Mouse (Mus musculus) heart, embryonic 11.5 days (tissue): ENCODE measurements at regions not wholly inside any gene's neighbourhood (a gene's known extent, or its start where the extent isn't known, plus 50 kb on each side); places are given as distances from the start of the nearest gene placed in this dataset.

Experiments
- ATAC-seq: fragments of 200-750 bp; cut with Nextera tagmentation; replicated peaks from 2 replicates; pipeline ENCODE4 v1.8.0; 2017; ENCODE audit warnings: moderate library complexity; ENCODE audit not compliant: insufficient number of reproducible peaks, low FRiP score, low TSS enrichment
- H3K27ac ChIP-seq: fragments of 300-500 bp; sonication (generic); 2 replicates; pipeline ENCODE4 v1.5.1; 2014; ENCODE audit warnings: mild to moderate bottlenecking, low read depth, low read length
- H3K27me3 ChIP-seq: fragments of 300-500 bp; sonication (generic); 2 replicates; pipeline ENCODE4 v1.6.1; 2014; ENCODE audit warnings: mild to moderate bottlenecking, low read length, mixed read lengths; ENCODE audit not compliant: control insufficient read depth, insufficient read depth
- H3K36me3 ChIP-seq: fragments of 300-500 bp; sonication (generic); 2 replicates; pipeline ENCODE4 v1.6.1; 2014; ENCODE audit warnings: mild to moderate bottlenecking, low read length, moderate library complexity, mixed read lengths; ENCODE audit not compliant: control insufficient read depth, insufficient read depth
- H3K4me1 ChIP-seq: fragments of 300-500 bp; sonication (generic); 2 replicates; pipeline ENCODE4 v1.6.1; 2014; ENCODE audit warnings: low read length; ENCODE audit not compliant: control insufficient read depth, insufficient read depth
- H3K4me2 ChIP-seq: fragments of 300-500 bp; sonication (generic); 2 replicates; pipeline ENCODE4 v1.6.1; 2014; ENCODE audit warnings: mild to moderate bottlenecking, moderate library complexity
- H3K4me3 ChIP-seq: fragments of 300-500 bp; sonication (generic); 2 replicates; pipeline ENCODE4 v1.5.1; 2014; ENCODE audit warnings: low read depth, low read length
- H3K9ac ChIP-seq: fragments of 300-500 bp; sonication (generic); 2 replicates; pipeline ENCODE4 v1.6.1; 2014; ENCODE audit warnings: mild to moderate bottlenecking, low read depth, low read length, moderate library complexity
- H3K9me3 ChIP-seq: fragments of 300-500 bp; sonication (generic); replicated peaks from 2 replicates; pipeline ENCODE4 v1.6.1; 2016; ENCODE audit warnings: low read length; ENCODE audit not compliant: control insufficient read depth
- WGBS: fragments of 180-500 bp; shearing (Covaris S2); extraction: QIAGEN DNeasy Blood & Tissue Kit; methylation state at CpG from one replicate; pipeline ENCODE4 v1.1.7; 2014; ENCODE audit not compliant: insufficient replicate concordance; 5-methylcytosine and 5-hydroxymethylcytosine counted together

DNA sequence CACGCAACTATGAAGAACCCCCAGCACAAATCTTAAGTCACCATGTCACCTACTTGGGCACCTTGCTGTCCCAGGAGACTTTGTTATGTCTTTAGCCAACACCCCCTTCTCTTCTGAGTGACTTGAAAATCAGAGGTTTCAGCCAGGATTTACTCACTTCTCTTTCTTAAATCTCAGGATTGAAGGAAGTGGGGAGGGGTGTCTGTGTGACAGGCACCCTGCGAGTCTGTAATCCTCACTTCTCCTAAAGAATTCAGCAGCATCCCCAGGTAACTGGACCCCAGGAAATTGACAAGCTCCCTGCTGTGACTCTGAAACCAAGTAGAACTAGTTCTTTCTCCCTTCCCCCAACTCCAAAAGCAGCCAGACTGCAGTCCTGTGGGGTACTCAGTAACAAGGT is 421.4 kb downstream of the Atp23 start:
- no peak overlapping the region for H3K27ac ChIP-seq

DNA sequence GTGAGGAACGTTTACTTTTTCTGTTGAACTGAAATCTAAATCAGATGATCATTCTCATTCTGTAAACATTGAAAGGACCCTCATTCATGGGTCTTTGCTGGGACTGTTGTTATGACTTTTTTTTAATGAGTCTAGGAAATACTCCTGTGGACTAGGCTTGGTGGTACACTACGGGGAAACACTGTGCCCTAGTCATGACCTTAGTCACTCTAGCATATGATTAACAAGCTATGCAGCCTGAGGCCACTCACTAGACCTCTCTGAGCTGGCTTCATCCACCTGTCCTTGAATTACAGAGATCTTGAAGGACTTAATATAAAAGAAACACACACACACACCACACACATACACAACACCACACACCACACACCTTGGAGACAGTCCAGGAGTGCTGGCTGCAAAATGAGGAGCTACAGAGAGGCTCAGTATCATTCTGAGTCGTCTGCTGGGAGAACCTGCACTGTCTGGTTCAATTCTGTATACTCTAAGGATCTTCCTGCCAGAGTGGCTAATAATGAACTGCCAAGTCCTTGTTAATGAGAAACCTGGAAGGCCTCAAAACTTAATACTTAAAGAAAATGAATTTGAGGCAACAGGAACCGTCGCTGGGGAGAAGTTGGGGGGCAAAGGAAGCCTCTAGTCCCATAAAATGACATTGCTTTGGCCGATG is 428.0 kb downstream of the Atp23 start:
- WGBS = 65% methylated on average over 6 of the region's 6 CpGs
- Histone ChIP-seq H3K9me3 (no peaks in the 10 kb centered on the region), H3K27me3 (no peaks in the 10 kb centered on the region), H3K36me3 (no peaks in the 10 kb centered on the region), H3K4me1 (no peaks in the 10 kb centered on the region), H3K27ac (no peak overlapping the region), H3K9ac (no peak overlapping the region), H3K4me2 (no peak overlapping the region), H3K4me3 (no peak overlapping the region)
- no peak for ATAC-seq

More for the DNA sequence above, 421.4 kb downstream of the Atp23 start:
- H3K27me3 ChIP-seq = no peaks in the 10 kb centered on the region
- no peak overlapping the region for H3K4me2 ChIP-seq
- no peak overlapping the region for H3K4me3 ChIP-seq
- ATAC-seq = no peak
- H3K4me1 ChIP-seq = no peaks in the 10 kb centered on the region
- WGBS = 49% methylated on average over 2 of the region's 2 CpGs
- H3K9me3 ChIP-seq = no peaks in the 10 kb centered on the region
- no peaks in the 10 kb centered on the region for H3K36me3 ChIP-seq
- no peak overlapping the region for H3K9ac ChIP-seq

DNA sequence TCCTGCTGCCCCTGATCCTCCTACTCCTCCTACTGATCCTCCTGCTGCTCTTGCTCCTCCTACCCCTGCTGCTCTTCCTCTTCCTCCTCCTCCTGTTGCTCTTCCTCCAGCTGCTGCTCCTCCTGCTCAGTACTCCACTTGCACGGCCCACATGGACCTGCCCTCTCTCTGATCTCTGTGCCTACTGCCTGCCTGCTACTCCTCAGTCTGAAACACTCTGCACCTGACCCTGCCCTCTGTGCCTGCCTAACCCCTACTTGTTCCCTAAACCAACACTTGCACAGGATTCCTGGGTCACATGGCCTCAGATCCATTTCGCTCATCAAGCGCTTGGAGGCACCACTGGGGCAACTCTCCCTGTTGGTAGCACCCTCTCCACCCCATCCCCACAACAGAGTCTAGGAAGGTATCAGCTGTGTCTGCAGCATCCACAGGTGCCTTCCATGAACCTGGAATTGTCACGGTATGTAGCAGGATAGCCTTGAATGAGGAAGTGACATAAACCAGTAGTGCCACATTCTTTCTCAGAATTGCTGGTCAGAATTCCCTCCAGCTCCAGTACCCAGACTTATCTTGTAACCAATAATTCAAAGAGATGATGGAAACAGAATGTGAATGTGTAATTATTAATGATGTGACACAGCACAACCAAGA is 430.2 kb downstream of the Atp23 start:
- Histone ChIP-seq H3K4me1 (no peaks in the 10 kb centered on the region), H3K27me3 (no peaks in the 10 kb centered on the region), H3K9me3 (no peaks in the 10 kb centered on the region), H3K4me3 (no peak overlapping the region), H3K4me2 (no peak overlapping the region), H3K9ac (no peak overlapping the region), H3K36me3 (no peaks in the 10 kb centered on the region), H3K27ac (no peak overlapping the region)
- ATAC-seq = no peak
- 65% methylated on average over 4 of the region's 4 CpGs for WGBS

DNA sequence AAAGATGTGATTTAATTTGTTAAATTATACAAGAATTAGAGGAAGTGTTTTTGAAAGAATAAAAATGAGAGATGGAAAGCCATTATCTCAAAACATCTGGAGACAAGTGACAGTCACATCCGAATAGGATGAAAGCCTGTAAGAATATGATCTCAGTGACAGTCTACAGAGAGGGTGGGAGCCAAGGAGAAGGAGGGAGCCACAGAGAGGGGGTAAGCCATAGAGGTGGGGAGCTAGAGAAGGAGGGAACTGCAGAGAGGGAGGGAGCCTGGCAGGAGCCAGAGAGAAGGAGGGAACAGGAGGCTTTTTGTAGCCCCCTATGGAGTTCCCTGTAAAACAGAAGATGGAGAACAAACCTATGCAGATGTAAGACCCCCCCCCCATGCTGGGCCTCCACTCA is 438.4 kb downstream of the Atp23 start:
- WGBS = 73% methylated on average over 1 of the region's 1 CpGs
- H3K4me2 ChIP-seq = no peak overlapping the region
- 0 out of 2 replicates have a peak, but pooled peaks cover 2% of the 10 kb centered on the region for H3K9me3 ChIP-seq
- no peaks in the 10 kb centered on the region for H3K27me3 ChIP-seq
- H3K36me3 ChIP-seq = no peaks in the 10 kb centered on the region
- H3K4me1 ChIP-seq = no peaks in the 10 kb centered on the region
- ATAC-seq = no peak
- H3K27ac ChIP-seq = no peak overlapping the region
- no peak overlapping the region for H3K9ac ChIP-seq
- H3K4me3 ChIP-seq = no peak overlapping the region

DNA sequence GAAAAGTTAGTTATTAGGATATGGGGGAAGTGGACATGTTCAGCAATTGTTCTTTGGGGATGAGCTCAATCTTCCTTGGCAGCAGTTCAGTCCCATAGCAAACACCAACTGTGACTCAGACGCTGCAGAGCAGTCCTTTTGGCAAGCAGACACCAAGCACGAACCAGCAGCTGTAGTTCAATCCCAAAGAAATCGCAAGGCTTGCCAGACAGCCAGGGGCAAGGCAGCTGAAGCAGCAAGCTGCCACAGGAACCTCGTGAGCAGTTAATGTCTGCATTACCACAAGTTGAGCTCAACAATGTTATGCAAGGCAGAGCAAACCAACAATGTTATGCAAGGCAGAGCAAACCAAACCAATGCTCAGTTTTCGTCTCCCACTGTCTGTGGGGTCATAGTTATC is 442.6 kb downstream of the Atp23 start:
- ATAC-seq = no peak
- H3K27ac ChIP-seq = no peak overlapping the region
- no peaks in the 10 kb centered on the region for H3K4me1 ChIP-seq
- no peak overlapping the region for H3K4me2 ChIP-seq
- no peak overlapping the region for H3K9ac ChIP-seq
- H3K36me3 ChIP-seq = no peaks in the 10 kb centered on the region
- 0 out of 2 replicates have a peak, but pooled peaks cover 2% of the 10 kb centered on the region for H3K9me3 ChIP-seq
- H3K4me3 ChIP-seq = no peak overlapping the region
- H3K27me3 ChIP-seq = no peaks in the 10 kb centered on the region
- WGBS = 74% methylated on average over 5 of the region's 5 CpGs

DNA sequence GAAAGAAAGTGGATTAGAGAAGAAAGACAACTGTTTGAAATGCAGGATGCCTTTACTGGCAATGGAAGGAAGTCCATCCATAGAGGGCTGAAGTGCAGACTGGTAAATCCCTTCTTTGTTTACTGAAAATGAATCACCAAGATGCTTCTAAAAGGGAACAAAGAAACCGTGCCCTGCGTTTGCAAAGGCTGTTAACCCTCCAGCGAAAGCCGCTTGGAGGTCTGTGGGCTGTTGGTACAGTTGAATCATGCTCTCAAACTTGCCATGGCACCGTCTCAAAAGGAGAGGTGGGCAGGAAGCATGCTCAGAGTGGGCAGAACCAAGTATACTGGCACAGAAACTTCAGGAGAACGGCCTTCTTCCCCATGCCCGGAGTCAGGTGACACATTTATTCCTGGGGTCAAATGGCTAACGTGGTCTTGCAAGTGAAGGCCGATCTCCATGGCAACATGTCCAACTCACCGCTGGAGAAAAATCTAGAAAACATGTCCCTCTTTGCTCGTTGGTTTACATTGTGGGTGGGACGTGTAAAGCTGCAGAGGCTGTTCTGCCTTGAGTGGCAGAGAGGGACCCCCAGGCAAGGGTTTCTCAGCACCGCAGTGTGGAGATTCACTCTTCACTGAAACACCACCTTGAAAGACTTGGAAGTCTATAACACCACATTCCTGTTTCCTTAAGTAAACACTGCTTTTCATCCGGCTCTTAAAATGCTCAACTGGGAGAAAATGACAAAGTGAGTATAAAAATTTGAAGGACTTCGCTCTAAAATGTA is 448.2 kb downstream of the Atp23 start:
- H3K4me2 ChIP-seq = no peak overlapping the region
- H3K9ac ChIP-seq = no peak overlapping the region
- H3K27ac ChIP-seq = no peak overlapping the region
- no peaks in the 10 kb centered on the region for H3K36me3 ChIP-seq
- ATAC-seq = no peak
- H3K4me3 ChIP-seq = no peak overlapping the region
- WGBS = 79% methylated on average over 15 of the region's 15 CpGs
- H3K27me3 ChIP-seq = no peaks in the 10 kb centered on the region
- H3K9me3 ChIP-seq = no peaks in the 10 kb centered on the region
- no peaks in the 10 kb centered on the region for H3K4me1 ChIP-seq

DNA sequence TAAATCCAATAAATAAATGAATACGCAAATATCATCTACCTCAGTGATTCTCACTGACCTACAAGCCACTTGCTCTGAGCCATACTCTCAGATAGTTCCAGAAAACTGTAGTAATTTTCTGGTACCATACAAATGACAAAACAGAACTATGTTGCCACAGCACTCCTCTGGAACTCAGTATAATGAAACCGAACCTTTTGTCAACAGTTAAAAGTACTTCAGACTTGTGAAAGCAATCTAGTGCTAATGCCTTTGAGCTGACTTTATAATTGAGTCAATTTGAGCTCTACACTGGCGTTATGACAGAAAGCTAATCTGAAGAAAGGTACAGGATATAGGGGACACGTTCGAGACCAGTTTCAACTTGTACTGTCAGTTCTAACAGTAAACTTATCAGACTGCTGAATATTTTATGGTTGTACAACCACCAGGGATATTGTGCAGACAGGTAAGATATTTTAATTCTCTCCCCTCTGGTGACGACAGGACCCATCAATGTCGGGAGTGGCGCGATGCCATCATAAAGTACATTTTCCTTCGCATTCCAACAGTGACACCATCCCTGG is 449.0 kb downstream of the Atp23 start:
- no peaks in the 10 kb centered on the region for H3K36me3 ChIP-seq
- H3K4me2 ChIP-seq = no peak overlapping the region
- H3K4me1 ChIP-seq = no peaks in the 10 kb centered on the region
- H3K27me3 ChIP-seq = no peaks in the 10 kb centered on the region
- WGBS = 88% methylated on average over 10 of the region's 10 CpGs
- no peak overlapping the region for H3K9ac ChIP-seq
- H3K27ac ChIP-seq = no peak overlapping the region
- no peaks in the 10 kb centered on the region for H3K9me3 ChIP-seq
- ATAC-seq = no peak
- H3K4me3 ChIP-seq = no peak overlapping the region

DNA sequence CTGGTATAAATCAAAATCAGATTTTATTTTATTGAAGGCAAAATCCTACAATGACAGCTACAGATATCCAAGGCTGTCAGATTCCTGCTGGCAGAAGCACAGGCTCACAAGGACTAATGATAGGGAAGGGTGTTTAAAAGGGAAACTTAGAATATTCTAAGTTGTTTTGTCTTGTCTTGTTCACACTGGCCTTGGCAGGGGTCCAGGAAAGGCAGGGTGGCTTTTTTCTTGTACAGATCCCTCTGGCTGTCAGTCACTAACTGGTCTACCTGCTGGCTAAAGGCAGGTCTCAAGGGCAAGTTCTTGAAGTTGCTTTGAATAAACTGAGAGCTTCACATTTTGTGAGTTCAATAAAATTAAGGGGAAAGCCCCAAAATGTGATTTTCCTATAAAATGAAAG is 465.3 kb downstream of the Lrig3 start:
- H3K27me3 ChIP-seq = no peaks in the 10 kb centered on the region
- no peaks in the 10 kb centered on the region for H3K36me3 ChIP-seq
- no peak overlapping the region for H3K27ac ChIP-seq
- no peak overlapping the region for H3K9ac ChIP-seq
- H3K4me3 ChIP-seq = no peak overlapping the region
- no peaks in the 10 kb centered on the region for H3K9me3 ChIP-seq
- ATAC-seq = no peak
- no peaks in the 10 kb centered on the region for H3K4me1 ChIP-seq
- no peak overlapping the region for H3K4me2 ChIP-seq
